Comparison of ENCODE assay signal across 8 mouse cellular contexts in genomic region chr1:155973719-155974379, GRCm38 (mm10). TPM values are rescaled to one million over a fixed set of nuclear protein-coding genes. Genes with fewer than 3 reads are reported as not detected.
DNase-seq lines count a peak whose midpoint lies in the region; ATAC-seq and TF ChIP-seq lines count a peak whose summit lies in the region.

No protein-coding gene starts in this region.

- no peaks in the 10 kb centered on the region for H3K4me1 ChIP-seq in embryonic facial prominence, embryonic 11.5 days (ENCODE audit: control insufficient read depth, insufficient read depth, low read length)
- H3K4me1 ChIP-seq in hindbrain, embryonic 15.5 days (replicated peaks) = peaks cover 25% of the 10 kb centered on the region
- peaks cover 16 to 19% of the 10 kb centered on the region in 2 experiments for H3K4me1 ChIP-seq in liver, embryonic 14.5 days (replicated peaks; ENCODE audit: control insufficient read depth in 2 of 2, insufficient read depth in 2 of 2, low read length in 1 of 2)

- ATAC-seq in CD4-positive, CD25-positive, alpha-beta regulatory T cell, adult 4 months = peak; percentile 42
- no peak for ATAC-seq in embryonic facial prominence, embryonic 11.5 days (replicated peaks; ENCODE audit: insufficient number of reproducible peaks, low FRiP score, low TSS enrichment, low read depth)
- ATAC-seq in hindbrain, embryonic 15.5 days (ENCODE audit: low FRiP score, low read depth) = peak; percentile 15
- ATAC-seq in liver, embryonic 14.5 days (ENCODE audit: insufficient read depth) = peak; percentile 11
- peak; percentile 23 for ATAC-seq in neutrophil, adult 5-6 weeks (ENCODE audit: extremely low read depth, insufficient number of reproducible peaks, low FRiP score, poor library complexity, severe bottlenecking)

- no peaks in the 10 kb centered on the region for H3K9me3 ChIP-seq in embryonic facial prominence, embryonic 11.5 days (replicated peaks; ENCODE audit: control insufficient read depth, low read length)
- H3K9me3 ChIP-seq in hindbrain, embryonic 15.5 days = no peaks in the 10 kb centered on the region
- no peaks in the 10 kb centered on the region for H3K9me3 ChIP-seq in liver, embryonic 14.5 days (ENCODE audit: control insufficient read depth, low read length)

- TF ChIP-seq EP300 in liver, embryonic 14.5 days (IDR thresholded peaks at IDR 0.05; ENCODE audit: low read depth) = no peak

- H3K27ac ChIP-seq in embryonic facial prominence, embryonic 11.5 days (replicated peaks; ENCODE audit: low read depth, low read length) = 0 out of 2 replicates have a peak overlapping the region, but pooled peaks have one; percentile 2
- peak overlapping the region; percentile 97 for H3K27ac ChIP-seq in hindbrain, embryonic 15.5 days (replicated peaks)
- H3K27ac ChIP-seq in liver, embryonic 14.5 days = peak overlapping the region; percentile 53

- peak overlapping the region; percentile 89 for H3K4me3 ChIP-seq in embryonic facial prominence, embryonic 11.5 days (ENCODE audit: low read depth, low read length)
- peak overlapping the region; percentile 100 for H3K4me3 ChIP-seq in hindbrain, embryonic 15.5 days
- H3K4me3 ChIP-seq in liver, embryonic 14.5 days (ENCODE audit: insufficient read depth in 1 of 2, low read depth in 2 of 2, low read length in 2 of 2) = peak overlapping the region; percentile 70 to 97

- no peaks in the 10 kb centered on the region for H3K27me3 ChIP-seq in embryonic facial prominence, embryonic 11.5 days (ENCODE audit: control insufficient read depth, insufficient read depth, low read length)
- no peaks in the 10 kb centered on the region for H3K27me3 ChIP-seq in hindbrain, embryonic 15.5 days
- no peaks in the 10 kb centered on the region for H3K27me3 ChIP-seq in liver, embryonic 14.5 days (ENCODE audit: control insufficient read depth, insufficient read depth, low read length)

- peak; percentile 31; the same call in 1 of the 2 replicates for TF ChIP-seq CTCF in liver, embryonic 14.5 days (IDR thresholded peaks at IDR 0.05; ENCODE audit: low read depth)

- no peaks in the 10 kb centered on the region for H3K36me3 ChIP-seq in embryonic facial prominence, embryonic 11.5 days (replicated peaks; ENCODE audit: control insufficient read depth, insufficient read depth, low read depth, low read length)
- no peaks in the 10 kb centered on the region for H3K36me3 ChIP-seq in hindbrain, embryonic 15.5 days
- H3K36me3 ChIP-seq in liver, embryonic 14.5 days (replicated peaks; ENCODE audit: control insufficient read depth, insufficient read depth, low read depth) = no peaks in the 10 kb centered on the region

- 5% methylated on average over 19 of the region's 19 CpGs for WGBS in embryonic facial prominence, embryonic 11.5 days
- 6% methylated on average over 19 of the region's 19 CpGs for WGBS in hindbrain, embryonic 15.5 days
- WGBS in liver, embryonic 14.5 days (ENCODE audit: insufficient replicate concordance) = 5% methylated on average over 19 of the region's 19 CpGs

- H3K4me2 ChIP-seq in embryonic facial prominence, embryonic 11.5 days (ENCODE audit: low read depth, low read length) = peak overlapping the region; percentile 62
- H3K4me2 ChIP-seq in hindbrain, embryonic 15.5 days = peak overlapping the region; percentile 59
- peak overlapping the region; percentile 80 for H3K4me2 ChIP-seq in liver, embryonic 14.5 days (ENCODE audit: low read depth)

- peak; percentile 6 for DNase-seq in frontal cortex, postnatal 25 days (ENCODE audit: low spot score in 2 of 2)
- no peak for DNase-seq in frontal cortex, postnatal 36 days (ENCODE audit: low spot score in 2 of 2)
- DNase-seq in embryonic facial prominence, embryonic 11.5 days (ENCODE audit: low spot score) = no peak
- peak; percentile 20 to 37 (median 22) for DNase-seq in liver, embryonic 14.5 days (ENCODE audit: low read depth in 3 of 3, low spot score in 3 of 3)
- DNase-seq in gastrocnemius, adult 8-10 months (ENCODE audit: low spot score in 2 of 2) = no peak

- H3K9ac ChIP-seq in embryonic facial prominence, embryonic 11.5 days (replicated peaks; ENCODE audit: low read length) = peak overlapping the region; percentile 51
- peak overlapping the region; percentile 71 for H3K9ac ChIP-seq in hindbrain, embryonic 15.5 days
- peak overlapping the region; percentile 48 for H3K9ac ChIP-seq in liver, embryonic 14.5 days (replicated peaks)

RNA-seq across cellular contexts. Expression of gene Cep350, which starts 0.8 kb away (rescaled TPM):
- 10 to 100 TPM in 1 of 2 experiments, 1 to 10 TPM in 1; 8.1 to 14.1 TPM for polyA plus RNA-seq in CD4-positive, CD25-positive, alpha-beta regulatory T cell, adult 4 months (2017; shearing (Covaris generic))
- polyA plus RNA-seq in embryonic facial prominence, embryonic 11.5 days (2014; fragmentation: Nextera tagmentation; extraction: Ambion mirVana) = 6.6 and 8.2 TPM in 2 replicates
- 9.4 and 11.2 TPM in 2 replicates for polyA plus RNA-seq in hindbrain, embryonic 15.5 days (2015; fragmentation: Nextera tagmentation; extraction: Ambion mirVana)
- 2.5 and 3.5 TPM in 2 replicates for polyA plus RNA-seq in liver, embryonic 14.5 days (2012; rRNA removed)
- 3.8 and 4.2 TPM in 2 replicates for polyA plus RNA-seq in liver, embryonic 14.5 days (2014; fragmentation: Nextera tagmentation; extraction: Ambion mirVana)
- total RNA-seq in neutrophil, adult 5-6 weeks (2017) = 88.4 and 106 TPM in 2 replicates
- 10 to 100 TPM; 35.7 to 51.5 (median 36.8) TPM for total RNA-seq in gastrocnemius, adult 8-10 months (2022)

Comparison
In these comparisons a context has a peak if more than half of its experiments do, and no peak if none do; other contexts are left out.
1. DNase-seq: peak in frontal cortex, postnatal 25 days (2 of 2) and liver, embryonic 14.5 days (3 of 3); none in frontal cortex, postnatal 36 days (0 of 2), embryonic facial prominence, embryonic 11.5 days (single experiment) and gastrocnemius, adult 8-10 months (0 of 2).
2. H3K27ac ChIP-seq: peak in every context shown above with its lines; median percentile 97 in hindbrain, embryonic 15.5 days; 53 in liver, embryonic 14.5 days; 2 in embryonic facial prominence, embryonic 11.5 days.
3. Peak in every context shown above with its lines, with median percentiles within 50 percentile points of each other: H3K4me2 ChIP-seq, H3K4me3 ChIP-seq and H3K9ac ChIP-seq.